Mouse (Mus musculus) WW6 (cell line): ENCODE measurements at regions not wholly inside any gene's neighbourhood (a gene's known extent, or its start where the extent isn't known, plus 50 kb on each side); places are given as distances from the start of the nearest gene placed in this dataset.
"Not testable (repeated sequence)": the region's sequence is repeated elsewhere in the genome, so short reads cannot be mapped to it uniquely, and the experiment has no call there.

Experiments used
- DNase-seq: peaks from one replicate; pipeline ENCODE4 v3.0.0-alpha.2; 2013; ENCODE audit warnings: low read depth, low spot score

DNA sequence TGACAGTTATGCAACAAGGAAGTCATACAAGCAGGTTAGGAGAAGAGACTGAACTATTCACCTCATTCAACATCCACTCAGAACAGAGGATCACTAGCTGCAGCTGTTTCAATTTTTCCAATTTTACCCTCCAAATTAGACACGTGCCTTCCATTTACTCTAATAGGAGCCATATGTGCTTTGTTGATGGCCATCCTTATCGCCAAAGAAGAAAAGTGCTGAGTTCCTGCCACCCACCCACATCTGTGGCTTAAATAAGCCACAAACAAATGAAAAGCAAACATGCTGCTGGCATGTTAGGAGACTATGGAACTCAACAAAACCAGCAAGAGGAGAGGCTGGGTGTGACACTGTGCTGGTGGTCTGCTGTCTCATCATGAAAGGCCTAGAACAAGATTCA, 1786.1 kb downstream of the 9330182O14Rik start:
- DNase-seq: no peak

- no peak for DNase-seq
These were observed 1802.5 kb downstream of the 9330182O14Rik start for GRCm38 (mm10) chr15:41936697-41937096.

- DNase-seq: no peak
These were observed 1811.1 kb downstream of the 9330182O14Rik start for GRCm38 (mm10) chr15:41945226-41945625.

DNA sequence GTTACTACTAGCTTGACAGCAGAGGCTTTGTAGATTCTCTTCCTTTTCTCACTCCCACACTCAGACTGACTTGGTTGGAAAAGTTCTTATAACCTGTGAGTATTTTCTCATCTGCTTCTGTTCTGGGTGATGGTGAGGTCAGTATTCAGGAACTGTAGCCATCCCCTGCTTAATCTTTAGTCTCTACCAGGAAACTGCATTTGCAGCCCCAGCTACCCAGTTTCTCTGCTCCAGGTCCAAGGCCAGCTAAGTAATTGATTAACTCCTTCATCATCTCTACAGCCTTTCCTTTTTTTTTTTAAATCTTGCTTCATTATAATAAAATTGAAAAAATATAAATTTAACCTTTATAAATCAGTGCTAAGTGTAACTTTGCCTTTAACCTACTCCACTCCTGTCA, 1813.7 kb downstream of the 9330182O14Rik start:
- DNase-seq: no peak

DNA sequence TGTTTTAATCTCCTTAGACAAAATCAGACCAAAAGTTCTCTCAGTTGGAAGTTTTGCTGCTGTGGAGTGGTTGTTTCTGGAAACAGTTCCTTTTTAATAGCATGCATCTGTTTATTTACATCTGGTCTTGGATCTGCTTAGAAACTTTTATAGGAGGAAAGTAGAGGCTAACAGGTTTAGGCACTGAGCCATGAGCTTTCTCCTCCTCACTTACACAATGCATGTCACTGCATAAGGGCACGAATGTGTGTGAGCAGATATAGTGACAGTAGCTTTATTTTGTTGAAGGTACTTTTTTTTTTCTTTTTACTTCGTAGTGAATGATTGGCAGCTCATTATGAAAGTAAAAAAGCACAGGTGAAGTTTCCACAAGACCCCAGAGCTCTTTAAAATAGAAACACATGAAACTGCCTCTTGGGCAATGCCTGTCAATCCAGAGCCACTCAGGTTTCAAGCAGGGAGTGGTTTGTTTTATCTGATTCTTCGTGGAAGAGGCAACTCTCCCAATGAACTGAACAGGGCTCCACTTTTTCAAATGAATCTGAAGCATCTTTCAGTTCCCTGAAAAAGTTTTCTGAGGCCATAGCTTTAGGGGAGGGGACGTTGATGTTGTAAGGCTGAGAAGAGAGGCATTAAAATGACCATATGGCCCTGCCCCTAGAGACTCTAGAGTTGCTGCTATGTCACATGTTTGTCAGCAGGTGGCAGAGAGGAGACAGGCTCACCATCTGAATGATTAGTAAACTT, 1814.4 kb downstream of the 9330182O14Rik start:
- DNase-seq: peak; percentile 14

DNA sequence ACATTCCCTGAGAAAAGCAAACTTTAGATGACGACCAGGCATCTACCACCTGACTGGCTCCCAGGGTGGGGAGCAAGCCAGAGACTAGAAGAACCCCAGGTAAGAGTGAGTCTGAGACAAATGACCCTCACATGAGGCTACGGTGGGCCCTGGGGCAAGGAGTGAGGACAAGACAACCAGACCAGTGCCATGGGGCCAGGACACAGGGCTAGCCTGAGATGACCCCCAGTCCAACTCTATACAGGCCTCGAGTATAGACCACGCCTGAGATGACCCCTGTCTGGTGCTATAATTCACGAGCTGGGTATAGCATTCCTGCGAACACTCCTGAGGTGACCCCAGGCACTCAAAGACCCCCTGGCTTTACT, 1814.9 kb downstream of the 9330182O14Rik start:
- no peak for DNase-seq

- DNase-seq: no peak
These were observed 1817.1 kb downstream of the 9330182O14Rik start for GRCm38 (mm10) chr15:41951276-41951675.

GRCm38 (mm10) chr15:41960597-41960996, 1826.4 kb downstream of the 9330182O14Rik start:
- DNase-seq: no peak

DNA sequence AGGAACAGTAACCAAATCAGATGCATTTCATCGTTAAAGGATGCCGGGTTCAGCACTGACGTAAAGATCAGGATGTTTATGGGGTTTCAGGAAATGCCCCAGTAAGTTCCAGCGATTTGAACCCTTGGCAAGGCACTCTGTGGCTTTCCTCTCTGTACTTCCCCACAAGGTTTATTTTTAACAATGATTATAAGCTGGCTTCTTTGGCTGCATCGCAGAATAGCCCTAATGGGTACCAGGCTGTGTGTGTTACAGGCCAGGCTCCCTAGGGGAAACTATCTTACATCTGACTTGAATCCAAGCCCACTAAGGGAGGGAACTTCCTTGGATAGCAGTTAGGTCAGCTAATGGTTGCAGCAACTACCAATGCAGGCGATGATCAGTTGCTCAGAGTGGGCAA, 1836.7 kb downstream of the 9330182O14Rik start:
- no peak for DNase-seq

GRCm38 (mm10) chr15:41973263-41973662, 1839.1 kb downstream of the 9330182O14Rik start:
- DNase-seq: peak; percentile 65

- DNase-seq: no peak
These were observed 1843.0 kb downstream of the 9330182O14Rik start for GRCm38 (mm10) chr15:41977196-41977595.

DNA sequence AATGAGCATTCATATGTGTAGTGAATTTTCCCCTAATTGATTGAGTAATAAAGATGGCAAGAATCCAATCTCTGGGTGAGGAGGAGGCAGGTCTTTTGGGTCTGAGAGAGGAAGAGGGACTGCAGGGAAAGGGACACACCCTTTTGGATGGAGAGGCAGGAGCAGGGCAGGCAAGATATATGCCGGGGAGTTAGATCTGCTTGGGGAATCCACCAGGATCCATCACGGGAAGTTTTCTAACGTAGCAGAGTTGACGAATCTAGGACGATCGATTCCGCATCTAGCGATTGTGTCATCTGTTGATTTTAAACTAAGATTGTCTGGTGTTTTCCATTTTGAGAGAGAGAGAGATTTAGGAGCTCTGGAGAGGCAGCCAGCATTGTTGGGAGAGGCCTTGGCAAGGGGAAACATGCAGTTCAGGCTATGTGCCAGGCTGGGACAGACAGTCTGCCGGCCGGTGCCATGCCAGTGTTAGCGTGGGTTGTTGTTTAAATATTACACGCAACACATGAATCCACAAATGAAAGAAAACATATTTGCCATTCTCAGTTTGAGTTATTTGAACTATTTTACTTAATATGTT, 1843.6 kb downstream of the 9330182O14Rik start:
- no peak for DNase-seq

DNA sequence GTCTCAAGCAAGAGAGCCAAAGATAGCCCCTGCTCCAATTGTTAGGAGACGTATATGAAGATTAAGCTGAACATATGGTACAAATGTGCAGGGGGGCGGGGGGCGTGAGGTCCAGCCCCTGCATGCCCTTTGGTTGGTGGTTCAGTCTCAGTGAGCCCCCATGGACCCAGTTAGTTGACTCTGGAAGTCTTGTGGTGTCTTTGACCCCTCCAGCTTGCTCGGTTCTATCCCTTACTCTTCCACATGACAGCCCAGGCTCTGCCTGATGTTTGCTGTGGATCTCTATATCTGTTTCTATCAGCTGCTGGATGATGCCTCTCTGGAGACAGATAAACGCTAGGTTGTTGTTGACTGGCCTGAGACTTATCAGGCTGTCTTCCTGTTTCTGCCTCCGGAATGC, 1849.1 kb downstream of the 9330182O14Rik start:
- DNase-seq: no peak

- no peak for DNase-seq
These were observed 1850.1 kb downstream of the 9330182O14Rik start for GRCm38 (mm10) chr15:41984267-41984666.

DNA sequence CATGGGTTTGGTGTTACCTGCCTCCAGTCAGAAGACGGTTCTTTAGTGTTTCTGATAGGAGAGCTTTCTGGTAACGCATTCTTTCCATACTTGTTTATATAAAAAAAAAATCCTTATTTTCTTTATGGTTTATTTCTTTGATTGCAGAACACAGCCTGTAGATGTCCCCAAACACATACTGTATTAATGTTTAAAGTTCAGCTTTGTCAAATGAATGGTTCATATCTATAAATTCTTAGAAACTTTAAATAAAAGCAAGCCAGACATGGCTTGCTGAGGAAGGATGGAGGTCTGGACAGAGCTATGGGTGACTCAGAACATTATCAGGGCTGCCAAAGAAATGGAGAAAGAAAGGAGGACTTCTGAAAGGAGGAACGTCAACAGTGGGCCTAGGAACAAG, 1852.1 kb downstream of the 9330182O14Rik start:
- DNase-seq: no peak

DNA sequence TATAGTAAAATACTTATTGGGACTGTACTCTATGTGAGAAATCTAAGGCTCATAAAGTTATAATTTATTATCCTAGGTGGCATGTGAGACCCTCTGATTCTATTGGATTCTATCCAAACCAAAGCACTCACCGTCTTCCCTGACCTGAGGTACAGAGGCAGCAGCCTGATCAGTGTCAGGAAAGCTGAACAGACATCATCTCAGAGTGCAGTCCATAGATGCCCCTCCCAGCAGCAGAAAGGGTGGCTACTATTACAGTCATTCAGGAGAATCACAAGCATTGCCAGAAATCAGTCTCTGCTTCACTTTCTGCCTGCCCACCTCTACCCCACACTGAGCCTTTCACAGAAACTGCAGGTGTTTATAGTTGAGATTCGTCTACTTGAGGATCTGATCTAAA, 1854.9 kb downstream of the 9330182O14Rik start:
- no peak for DNase-seq

GRCm38 (mm10) chr15:41991816-41992215, 1857.7 kb downstream of the 9330182O14Rik start:
- DNase-seq: no peak

DNA sequence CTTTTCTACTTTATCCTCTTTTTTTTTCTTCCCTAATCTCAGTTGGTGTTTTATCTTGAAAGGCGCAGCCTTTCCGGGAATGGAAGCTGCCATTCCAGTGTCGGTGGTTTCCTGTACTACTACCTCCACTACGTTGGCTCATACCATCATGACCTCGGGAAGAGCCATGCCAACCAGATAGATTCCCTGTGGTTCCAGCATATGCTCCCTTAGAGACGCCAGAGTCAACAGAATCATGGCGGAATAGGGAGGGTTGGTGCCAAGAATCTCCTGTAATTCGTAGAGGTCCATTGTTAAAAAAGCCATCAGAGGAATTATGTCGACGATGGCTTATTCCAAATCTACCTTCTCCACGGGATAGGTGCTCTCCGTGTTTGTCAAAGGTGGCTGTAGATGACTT, 1898.1 kb downstream of the 9330182O14Rik start:
- not testable (repeated sequence) for DNase-seq

DNA sequence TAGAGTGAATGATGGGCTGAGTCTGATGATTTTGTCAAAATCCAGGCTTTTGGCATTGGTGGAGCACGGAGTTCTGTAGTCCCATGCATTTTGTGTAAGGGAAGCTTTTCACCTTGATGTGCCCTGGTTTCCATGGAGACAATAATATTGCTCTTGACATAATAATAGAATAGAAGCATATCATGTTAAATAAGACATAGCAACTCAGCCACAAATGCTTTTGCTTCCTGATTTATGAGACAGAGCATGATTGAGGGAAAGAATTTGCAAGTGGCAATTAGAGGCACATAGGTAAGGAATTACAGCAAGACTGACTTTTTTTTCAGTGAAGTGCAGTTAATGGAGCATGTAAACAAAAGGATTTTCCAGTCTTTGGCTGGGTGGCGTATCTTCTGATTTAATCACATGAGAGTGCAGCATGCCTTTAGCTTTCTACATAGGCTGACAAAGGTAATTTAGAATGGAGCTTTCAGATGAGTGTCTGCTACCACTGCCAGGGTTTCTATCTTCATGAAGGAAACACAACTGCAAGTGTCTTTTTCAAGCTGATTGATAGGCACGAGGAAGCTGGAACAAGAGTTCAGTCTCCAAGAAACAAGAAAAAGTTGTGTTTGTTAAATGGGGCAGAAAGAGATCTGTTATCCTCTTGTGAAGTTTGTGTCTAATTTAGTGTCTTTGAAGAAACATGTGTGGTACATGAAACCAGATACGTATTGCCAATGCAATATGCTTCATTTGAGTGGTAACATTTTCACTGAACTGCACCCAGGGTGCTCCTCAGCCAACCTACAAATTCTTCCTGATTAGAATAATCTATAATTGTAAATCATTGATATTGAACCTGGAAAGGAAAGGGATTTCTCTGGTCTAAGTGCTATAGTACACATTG, 1913.2 kb downstream of the 9330182O14Rik start:
- no peak for DNase-seq

DNA sequence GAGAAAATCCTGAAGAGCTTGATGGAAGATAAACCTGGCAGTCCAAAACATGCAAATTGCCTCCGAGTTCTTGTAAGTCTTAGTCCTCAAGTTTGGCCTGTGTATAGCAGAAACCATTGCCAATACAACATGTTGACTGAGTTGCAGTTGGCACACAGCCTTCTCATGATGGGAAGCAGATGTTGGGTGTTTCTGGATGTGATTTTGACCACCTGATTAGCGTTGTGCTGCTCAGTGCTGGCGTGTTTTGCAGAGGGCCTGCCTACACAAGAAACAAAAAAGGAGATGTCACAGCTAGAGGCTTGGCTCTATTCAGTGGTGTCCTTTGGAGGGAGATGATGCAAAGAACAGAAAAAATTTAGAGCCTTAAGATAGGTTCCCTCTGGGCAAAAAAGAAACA, 1922.6 kb downstream of the 9330182O14Rik start:
- DNase-seq: no peak

- DNase-seq: no peak
These were observed 1934.2 kb downstream of the 9330182O14Rik start for GRCm38 (mm10) chr15:42068207-42068831.

DNA sequence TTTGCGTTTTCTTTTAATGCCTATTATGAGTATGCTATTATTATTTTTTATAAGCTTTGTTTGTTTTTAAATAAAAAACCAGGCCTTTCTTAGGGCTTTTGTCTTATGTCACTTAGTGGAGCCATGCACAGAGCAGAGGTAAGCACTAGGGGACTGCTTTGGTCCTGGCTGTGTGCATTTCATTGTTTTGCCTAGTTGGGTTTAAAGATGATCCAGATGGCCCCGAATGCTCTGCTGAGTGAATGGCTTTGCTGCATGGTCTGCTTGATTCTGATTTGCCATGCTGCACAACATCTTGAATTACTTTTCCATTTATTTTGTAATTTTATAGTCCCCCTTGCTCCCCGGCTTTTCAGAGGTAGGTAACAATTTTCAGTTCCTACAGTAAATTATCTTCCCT, 1934.9 kb downstream of the 9330182O14Rik start:
- no peak for DNase-seq
